Mouse (Mus musculus): ENCODE measurements around the gene Gm20809. TPM values are rescaled to one million over a fixed set of nuclear protein-coding genes. Genes with fewer than 3 reads are reported as not detected.
"Not testable (repeated sequence)": the region's sequence is repeated elsewhere in the genome, so short reads cannot be mapped to it uniquely, and the experiment has no call there.

The Gm20809 gene
- polyA plus RNA-seq (2015; fragmentation: Nextera tagmentation; extraction: Ambion mirVana) = not detected in 2 replicates

GRCm38 (mm10) chrY:24454757-24455156, at the start of gene Gm20809:
Gm20809 (plus strand) TSS chrY:24455057.
- not testable (repeated sequence) for H3K9ac ChIP-seq (ENCODE audit: low read depth, low read length); H3K36me3 ChIP-seq (ENCODE audit: control insufficient read depth, insufficient read depth); H3K27me3 ChIP-seq (ENCODE audit: control insufficient read depth, insufficient read depth, low read depth, low read length); H3K9me3 ChIP-seq (replicated peaks; ENCODE audit: control insufficient read depth, low read length); H3K4me3 ChIP-seq (ENCODE audit: low read depth, low read length); H3K4me2 ChIP-seq (ENCODE audit: low read depth, low read length); ATAC-seq (ENCODE audit: low read depth); H3K27ac ChIP-seq (ENCODE audit: low read length); H3K4me1 ChIP-seq (ENCODE audit: control insufficient read depth, low read depth, low read length)
- no CpG with 5 or more reads among the region's 3 CpGs for WGBS (ENCODE audit: insufficient replicate concordance)
